Mouse (Mus musculus): ENCODE data around the gene Fabp6. TPM values are rescaled to one million over a fixed set of nuclear protein-coding genes. Genes with fewer than 3 reads are reported as not detected.

Gene Fabp6
- not detected for total RNA-seq (2023)

DNA sequence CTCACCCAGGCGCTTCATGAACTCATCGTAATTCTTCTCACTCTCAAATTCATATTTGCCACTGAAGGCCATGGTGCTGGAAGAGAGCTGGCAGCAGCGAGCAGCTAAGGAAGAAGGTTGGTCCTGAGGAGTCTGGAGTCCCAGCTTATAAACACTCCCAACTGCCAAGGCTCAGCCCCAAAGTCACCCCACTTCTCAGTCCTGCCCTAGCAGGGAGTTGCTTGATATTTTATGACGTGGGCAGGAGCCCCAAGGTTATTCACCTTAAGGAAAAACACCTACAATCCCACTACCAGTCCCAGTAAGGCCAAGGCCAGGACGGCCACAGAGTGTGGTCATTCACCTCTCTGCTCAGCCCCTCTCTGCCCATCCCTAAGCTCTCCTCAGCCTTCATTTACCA is at the start of gene Fabp6:
Fabp6 (minus strand) TSS at position 101 of the 400 bp plus-strand sequence.

DNA sequence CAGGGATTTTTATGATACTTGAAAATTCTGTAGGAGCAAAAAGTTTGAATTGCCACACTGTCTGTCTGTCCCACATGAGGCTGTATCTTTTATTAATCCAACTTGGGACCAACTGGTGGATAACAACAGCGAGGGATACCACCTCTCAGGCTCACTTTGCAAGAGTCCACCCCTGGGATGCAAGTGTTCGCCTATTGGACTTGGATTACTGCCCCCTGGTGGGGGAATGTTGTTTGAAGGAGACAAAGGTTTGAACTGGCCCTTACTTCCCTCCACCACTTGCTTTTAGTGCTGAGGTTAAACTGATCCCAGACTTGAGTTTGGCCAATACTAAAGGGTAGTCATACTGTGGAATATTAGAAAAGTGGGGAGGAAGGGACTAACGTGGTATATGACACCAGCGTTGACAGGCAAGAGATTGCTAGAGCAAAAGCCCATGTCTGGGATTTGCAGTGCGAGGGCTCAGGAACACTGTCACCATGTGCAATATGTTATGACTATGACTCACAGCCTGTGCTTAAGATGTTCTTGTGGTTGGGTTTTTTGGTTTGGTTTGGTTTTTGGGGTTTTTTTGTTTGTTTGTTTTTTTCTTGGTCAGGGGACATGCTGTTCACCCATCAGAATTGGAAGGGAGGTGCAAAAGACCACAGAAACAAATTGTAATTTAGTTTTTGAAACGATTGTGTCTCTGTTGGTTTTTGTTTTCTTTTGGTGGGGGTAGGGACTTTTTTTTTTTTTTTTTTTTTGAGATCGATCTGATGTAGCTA is 14.8 kb downstream of the Fabp6 start, which contains the start of gene 4933415A04Rik:
4933415A04Rik (plus strand) TSS at position 717 of the 767 bp plus-strand sequence.

Other genes starting within 250 kb of the Fabp6 start
- 10 to 100 TPM; 38.7 to 40.7 TPM for gene Pttg1, start 175.3 kb downstream of the Fabp6 start, total RNA-seq (2023)
- 100 to 1,000 TPM in 1 of 2 experiments, 10 to 100 TPM in 1; 92.7 to 108 TPM for gene Slu7, start 167.8 kb downstream of the Fabp6 start, total RNA-seq (2023)
- gene C1qtnf2, start 127.3 kb downstream of the Fabp6 start, total RNA-seq (2023) = not detected
- gene Ccnjl, start 72.8 kb downstream of the Fabp6 start, total RNA-seq (2023) = not detected
- not detected for gene 4933415A04Rik, start 14.5 kb downstream of the Fabp6 start, total RNA-seq (2023)
- gene Pwwp2a, start 80.5 kb upstream of the Fabp6 start, total RNA-seq (2023) = 10 to 100 TPM; 72.8 to 77.2 TPM
- 10 to 100 TPM; 48.7 to 55.9 TPM for gene Ttc1, start 146.5 kb upstream of the Fabp6 start, total RNA-seq (2023)

All from B cell, adult 67 days (primary cell).